Mouse (Mus musculus) heart, postnatal 36 days (tissue): ENCODE measurements around the gene Tuba1c. TPM values are rescaled to one million over a fixed set of nuclear protein-coding genes. Genes with fewer than 3 reads are reported as not detected.

Experiments used
- DNase-seq, 2 experiments: peaks; one replicate each; pipeline ENCODE4 v3.0.0; 2021 to 2022
- intact Hi-C: fragments of 180-260 bp; cut with DNase I; formaldehyde crosslinking; loops from one replicate; pipeline ENCODE4 v1.15.1; 2025
- total RNA-seq, 2 experiments: library from RNA; stranded (reverse); gene quantifications; 2 replicates each; pipeline ENCODE4 v1.2.3; 2021

Tuba1c gene
- total RNA-seq, 2 experiments from 2014 or later, result 29.7 to 33.9 TPM

- intact Hi-C loops, result loop anchor here (1.0 to 2.0 kb wide), 4 partner anchors 41 to 117 kb away; partner anchors contain the start of genes Gm49450, Tuba1a and Tuba1b
Measured at GRCm38 (mm10) chr15:98993865-98994264, 35.8 kb upstream of the Tuba1c start.

GRCm38 (mm10) chr15:98994957-98995520 lies 34.7 kb upstream of the Tuba1c start:
- no peak for DNase-seq
- intact Hi-C loops, result loop anchor here (1.0 to 2.0 kb wide), 2 partner anchors 103 to 118 kb away; no protein-coding TSS in a partner anchor

More at GRCm38 (mm10) chr15:98993865-98994264, 35.8 kb upstream of the Tuba1c start:
- DNase-seq, result peak; percentile 86 to 90

- no peak for DNase-seq
- intact Hi-C loops, result no loop called here
Measured at GRCm38 (mm10) chr15:98996840-98997239, 32.9 kb upstream of the Tuba1c start.

- intact Hi-C loops, result no loop called here
- no peak for DNase-seq
Measured at GRCm38 (mm10) chr15:98997938-98998774, 31.5 kb upstream of the Tuba1c start.

GRCm38 (mm10) chr15:98998775-98999157 lies 30.9 kb upstream of the Tuba1c start:
- DNase-seq, result no peak

GRCm38 (mm10) chr15:99000535-99001283 lies 29.0 kb upstream of the Tuba1c start:
- intact Hi-C loops, result no loop called here
- peak; percentile 65 to 73 for DNase-seq

More at GRCm38 (mm10) chr15:98998775-98999157, 30.9 kb upstream of the Tuba1c start:
- intact Hi-C loops, result no loop called here

GRCm38 (mm10) chr15:99001451-99001931 lies 28.2 kb upstream of the Tuba1c start:
- intact Hi-C loops, result no loop called here
- peak in 1 of 2 experiments; percentile 37 for DNase-seq

- intact Hi-C loops, result no loop called here
- no peak for DNase-seq
Measured at GRCm38 (mm10) chr15:99003600-99003999, 26.1 kb upstream of the Tuba1c start.

- DNase-seq, result no peak
- intact Hi-C loops, result no loop called here
Measured at GRCm38 (mm10) chr15:99008801-99009241, 20.9 kb upstream of the Tuba1c start.

GRCm38 (mm10) chr15:99010896-99011295 lies 18.8 kb upstream of the Tuba1c start:
- DNase-seq, result no peak
- intact Hi-C loops, result no loop called here

GRCm38 (mm10) chr15:99011946-99012345 lies 17.7 kb upstream of the Tuba1c start:
- DNase-seq, result no peak
- intact Hi-C loops, result no loop called here

- intact Hi-C loops, result no loop called here
- no peak for DNase-seq
Measured at GRCm38 (mm10) chr15:99014496-99015030, 15.1 kb upstream of the Tuba1c start.

- intact Hi-C loops, result no loop called here
Measured at GRCm38 (mm10) chr15:99017355-99017761, 12.3 kb upstream of the Tuba1c start.

GRCm38 (mm10) chr15:99017986-99018385 lies 11.7 kb upstream of the Tuba1c start:
- no peak for DNase-seq
- intact Hi-C loops, result no loop called here

More at GRCm38 (mm10) chr15:99017355-99017761, 12.3 kb upstream of the Tuba1c start:
- DNase-seq, result no peak

GRCm38 (mm10) chr15:99018630-99019029 lies 11.1 kb upstream of the Tuba1c start:
- intact Hi-C loops, result no loop called here
- no peak for DNase-seq

GRCm38 (mm10) chr15:99019436-99019835 lies 10.3 kb upstream of the Tuba1c start:
- intact Hi-C loops, result no loop called here
- no peak for DNase-seq

GRCm38 (mm10) chr15:99020171-99020570 lies 9.5 kb upstream of the Tuba1c start:
- intact Hi-C loops, result no loop called here
- DNase-seq, result no peak

GRCm38 (mm10) chr15:99021255-99021654 lies 8.4 kb upstream of the Tuba1c start:
- intact Hi-C loops, result no loop called here
- no peak for DNase-seq

- peak; percentile 82 to 88 for DNase-seq
- intact Hi-C loops, result no loop called here
Measured at GRCm38 (mm10) chr15:99024668-99025314, 4.9 kb upstream of the Tuba1c start.

GRCm38 (mm10) chr15:99025414-99025813 lies 4.3 kb upstream of the Tuba1c start:
- intact Hi-C loops, result no loop called here
- DNase-seq, result no peak
